Mouse (Mus musculus): Measurements from ENCODE around the gene Nox3. TPM values are rescaled to one million over a fixed set of nuclear protein-coding genes. Genes with fewer than 3 reads are reported as not detected.

Nox3 gene
- polyA plus RNA-seq, 1 experiment: not detected

- no peak overlapping the region for H3K4me3 ChIP-seq (replicated peaks; ENCODE audit: insufficient read depth, low read depth, low read length)
- TF ChIP-seq CTCF (IDR thresholded peaks at IDR 0.05; ENCODE audit: borderline replicate concordance, insufficient read depth, low read depth, low read length): no peak
- TF ChIP-seq POLR2A (IDR thresholded peaks at IDR 0.05; ENCODE audit: borderline replicate concordance, insufficient read depth, low read length): no peak
- no peak for DNase-seq
- no peak overlapping the region for H3K27ac ChIP-seq (ENCODE audit: insufficient read depth, low read length)
- no peaks in the 10 kb centered on the region for H3K4me1 ChIP-seq (ENCODE audit: control insufficient read depth, insufficient read depth, low read length)
- H3K27me3 ChIP-seq (ENCODE audit: control insufficient read depth, insufficient read depth, low read length): no peaks in the 10 kb centered on the region
- 59% methylated on average over 3 of the region's 3 CpGs for WGBS
These were observed 12.4 kb downstream of the Nox3 start for GRCm38 (mm10) chr17:3683662-3684061.

DNA sequence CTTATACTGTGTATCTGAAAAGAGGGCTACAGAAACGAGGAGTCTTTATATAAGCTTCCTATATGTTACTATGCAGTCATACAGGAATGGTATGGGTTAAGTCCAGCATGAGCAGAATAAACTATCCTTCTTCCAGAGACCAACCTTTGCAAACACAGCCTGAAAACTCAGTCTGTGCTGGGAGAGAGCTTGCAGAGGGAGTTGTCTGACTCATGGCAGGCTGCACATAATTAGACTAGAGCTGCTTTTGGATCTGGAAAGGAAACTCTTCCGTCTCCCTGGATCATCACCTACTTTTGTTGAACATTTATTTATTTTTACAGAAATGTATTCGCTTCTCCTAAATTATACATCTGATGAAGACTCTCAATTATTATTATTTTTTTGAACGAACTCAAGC, 26.8 kb downstream of the Nox3 start:
- no peak overlapping the region for H3K27ac ChIP-seq (ENCODE audit: insufficient read depth, low read length)
- 78% methylated on average over 4 of the region's 4 CpGs for WGBS
- DNase-seq: no peak

GRCm38 (mm10) chr17:3667287-3667686, 28.8 kb downstream of the Nox3 start:
- Histone ChIP-seq H3K27me3 (ENCODE audit: control insufficient read depth, insufficient read depth, low read length) (no peaks in the 10 kb centered on the region), H3K4me1 (ENCODE audit: control insufficient read depth, insufficient read depth, low read length) (no peaks in the 10 kb centered on the region), H3K4me3 (replicated peaks; ENCODE audit: insufficient read depth, low read depth, low read length) (no peak overlapping the region), H3K27ac (ENCODE audit: insufficient read depth, low read length) (no peak overlapping the region)
- WGBS: 85% methylated on average over 4 of the region's 4 CpGs
- DNase-seq: no peak
- TF ChIP-seq CTCF (IDR thresholded peaks at IDR 0.05; ENCODE audit: borderline replicate concordance, insufficient read depth, low read depth, low read length) (no peak), POLR2A (IDR thresholded peaks at IDR 0.05; ENCODE audit: borderline replicate concordance, insufficient read depth, low read length) (no peak)

More for the DNA sequence above, 26.8 kb downstream of the Nox3 start:
- no peak for TF ChIP-seq CTCF (IDR thresholded peaks at IDR 0.05; ENCODE audit: borderline replicate concordance, insufficient read depth, low read depth, low read length)
- no peak for TF ChIP-seq POLR2A (IDR thresholded peaks at IDR 0.05; ENCODE audit: borderline replicate concordance, insufficient read depth, low read length)
- H3K4me3 ChIP-seq (replicated peaks; ENCODE audit: insufficient read depth, low read depth, low read length): no peak overlapping the region
- no peaks in the 10 kb centered on the region for H3K4me1 ChIP-seq (ENCODE audit: control insufficient read depth, insufficient read depth, low read length)
- H3K27me3 ChIP-seq (ENCODE audit: control insufficient read depth, insufficient read depth, low read length): no peaks in the 10 kb centered on the region

- Histone ChIP-seq H3K4me1 (ENCODE audit: control insufficient read depth, insufficient read depth, low read length) (no peaks in the 10 kb centered on the region), H3K4me3 (replicated peaks; ENCODE audit: insufficient read depth, low read depth, low read length) (no peak overlapping the region), H3K27me3 (ENCODE audit: control insufficient read depth, insufficient read depth, low read length) (no peaks in the 10 kb centered on the region), H3K27ac (ENCODE audit: insufficient read depth, low read length) (no peak overlapping the region)
- WGBS: 85% methylated on average over 4 of the region's 4 CpGs
- no peak for DNase-seq
- no peak for TF ChIP-seq POLR2A (IDR thresholded peaks at IDR 0.05; ENCODE audit: borderline replicate concordance, insufficient read depth, low read length)
- no peak for TF ChIP-seq CTCF (IDR thresholded peaks at IDR 0.05; ENCODE audit: borderline replicate concordance, insufficient read depth, low read depth, low read length)
These were observed 30.7 kb downstream of the Nox3 start for GRCm38 (mm10) chr17:3665321-3665720.

GRCm38 (mm10) chr17:3659497-3659896, 36.6 kb downstream of the Nox3 start:
- Histone ChIP-seq H3K4me3 (replicated peaks; ENCODE audit: insufficient read depth, low read depth, low read length) (no peak overlapping the region), H3K27ac (ENCODE audit: insufficient read depth, low read length) (no peak overlapping the region), H3K4me1 (ENCODE audit: control insufficient read depth, insufficient read depth, low read length) (no peaks in the 10 kb centered on the region), H3K27me3 (ENCODE audit: control insufficient read depth, insufficient read depth, low read length) (no peaks in the 10 kb centered on the region)
- DNase-seq: no peak
- TF ChIP-seq POLR2A (IDR thresholded peaks at IDR 0.05; ENCODE audit: borderline replicate concordance, insufficient read depth, low read length) (no peak), CTCF (IDR thresholded peaks at IDR 0.05; ENCODE audit: borderline replicate concordance, insufficient read depth, low read depth, low read length) (no peak)
- 73% methylated on average over 5 of the region's 5 CpGs for WGBS

GRCm38 (mm10) chr17:3650377-3650776, 45.7 kb downstream of the Nox3 start:
- no peaks in the 10 kb centered on the region for H3K27me3 ChIP-seq (ENCODE audit: control insufficient read depth, insufficient read depth, low read length)
- 70% methylated on average over 3 of the region's 3 CpGs for WGBS
- TF ChIP-seq POLR2A (IDR thresholded peaks at IDR 0.05; ENCODE audit: borderline replicate concordance, insufficient read depth, low read length): no peak
- no peak for TF ChIP-seq CTCF (IDR thresholded peaks at IDR 0.05; ENCODE audit: borderline replicate concordance, insufficient read depth, low read depth, low read length)

GRCm38 (mm10) chr17:3643582-3643981, 52.5 kb downstream of the Nox3 start:
- TF ChIP-seq POLR2A (IDR thresholded peaks at IDR 0.05; ENCODE audit: borderline replicate concordance, insufficient read depth, low read length): no peak
- TF ChIP-seq CTCF (IDR thresholded peaks at IDR 0.05; ENCODE audit: borderline replicate concordance, insufficient read depth, low read depth, low read length): no peak
- no peak overlapping the region for H3K4me3 ChIP-seq (replicated peaks; ENCODE audit: insufficient read depth, low read depth, low read length)
- H3K4me1 ChIP-seq (ENCODE audit: control insufficient read depth, insufficient read depth, low read length): no peaks in the 10 kb centered on the region
- no peaks in the 10 kb centered on the region for H3K27me3 ChIP-seq (ENCODE audit: control insufficient read depth, insufficient read depth, low read length)
- no peak overlapping the region for H3K27ac ChIP-seq (ENCODE audit: insufficient read depth, low read length)
- 90% methylated on average over 2 of the region's 2 CpGs for WGBS
- DNase-seq: no peak

More at GRCm38 (mm10) chr17:3650377-3650776, 45.7 kb downstream of the Nox3 start:
- H3K4me1 ChIP-seq (ENCODE audit: control insufficient read depth, insufficient read depth, low read length): no peaks in the 10 kb centered on the region
- no peak overlapping the region for H3K4me3 ChIP-seq (replicated peaks; ENCODE audit: insufficient read depth, low read depth, low read length)
- H3K27ac ChIP-seq (ENCODE audit: insufficient read depth, low read length): no peak overlapping the region
- no peak for DNase-seq

- Histone ChIP-seq H3K4me1 (ENCODE audit: control insufficient read depth, insufficient read depth, low read length) (no peaks in the 10 kb centered on the region), H3K4me3 (replicated peaks; ENCODE audit: insufficient read depth, low read depth, low read length) (no peak overlapping the region), H3K27me3 (ENCODE audit: control insufficient read depth, insufficient read depth, low read length) (no peaks in the 10 kb centered on the region), H3K27ac (ENCODE audit: insufficient read depth, low read length) (no peak overlapping the region)
- TF ChIP-seq POLR2A (IDR thresholded peaks at IDR 0.05; ENCODE audit: borderline replicate concordance, insufficient read depth, low read length) (no peak), CTCF (IDR thresholded peaks at IDR 0.05; ENCODE audit: borderline replicate concordance, insufficient read depth, low read depth, low read length) (no peak)
- no peak for DNase-seq
- WGBS: 48% methylated on average over 5 of the region's 5 CpGs
These were observed 54.6 kb downstream of the Nox3 start for GRCm38 (mm10) chr17:3641456-3641855.

Measured in cerebellum, adult 2 months (tissue).